Mouse (Mus musculus) midbrain, embryonic 13.5 days (tissue): ENCODE data around the gene Poln. TPM values are rescaled to one million over a fixed set of nuclear protein-coding genes. Genes with fewer than 3 reads are reported as not detected.
A peak's percentile ranks its signal among the peaks of the same experiment; 100 is the strongest.

Experiments used
- ATAC-seq: fragments of 200-750 bp; cut with Nextera tagmentation; 2 replicates; pipeline ENCODE4 v1.8.0; 2017; ENCODE audit warnings: mild to moderate bottlenecking, moderate TSS enrichment, moderate library complexity
- H3K27ac ChIP-seq: fragments of 300-500 bp; sonication (generic); 2 replicates; pipeline ENCODE4 v1.5.1; 2015; ENCODE audit warnings: inconsistent platforms, mild to moderate bottlenecking, moderate library complexity
- H3K27me3 ChIP-seq: fragments of 300-500 bp; sonication (generic); 2 replicates; pipeline ENCODE4 v1.6.1; 2015; ENCODE audit warnings: mild to moderate bottlenecking, inconsistent platforms
- H3K36me3 ChIP-seq: fragments of 300-500 bp; sonication (generic); 2 replicates; pipeline ENCODE4 v1.6.1; 2015; ENCODE audit warnings: mild to moderate bottlenecking, inconsistent platforms
- H3K4me1 ChIP-seq: fragments of 300-500 bp; sonication (generic); replicated peaks from 2 replicates; pipeline ENCODE4 v1.6.1; 2015; ENCODE audit warnings: inconsistent platforms
- H3K4me2 ChIP-seq: fragments of 300-500 bp; sonication (generic); replicated peaks from 2 replicates; pipeline ENCODE4 v1.6.1; 2015; ENCODE audit warnings: moderate library complexity, mild to moderate bottlenecking, inconsistent platforms
- H3K4me3 ChIP-seq: fragments of 300-500 bp; sonication (generic); replicated peaks from 2 replicates; pipeline ENCODE4 v1.5.1; 2015; ENCODE audit warnings: mild to moderate bottlenecking, inconsistent platforms
- H3K9ac ChIP-seq: fragments of 300-500 bp; sonication (generic); replicated peaks from 2 replicates; pipeline ENCODE4 v1.6.1; 2015; ENCODE audit warnings: mild to moderate bottlenecking, inconsistent platforms
- H3K9me3 ChIP-seq: fragments of 300-500 bp; sonication (generic); 2 replicates; pipeline ENCODE4 v1.6.1; 2016; ENCODE audit warnings: mild to moderate bottlenecking, inconsistent platforms
- WGBS: fragments of 180-500 bp; shearing (Covaris S2); methylation state at CpG from one replicate; pipeline ENCODE4 v1.1.7; 2015; 5-methylcytosine and 5-hydroxymethylcytosine counted together
- polyA plus RNA-seq: library from polyadenylated mRNA; unstranded; fragments of >200 nt; fragmentation: Nextera tagmentation; extraction: Ambion mirVana; gene quantifications from 2 replicates; pipeline ENCODE4 v1.2.1, GENCODE M21; 2015

Poln gene
- polyA plus RNA-seq, 1 experiment from 2014 or later, result 0.89 TPM

DNA sequence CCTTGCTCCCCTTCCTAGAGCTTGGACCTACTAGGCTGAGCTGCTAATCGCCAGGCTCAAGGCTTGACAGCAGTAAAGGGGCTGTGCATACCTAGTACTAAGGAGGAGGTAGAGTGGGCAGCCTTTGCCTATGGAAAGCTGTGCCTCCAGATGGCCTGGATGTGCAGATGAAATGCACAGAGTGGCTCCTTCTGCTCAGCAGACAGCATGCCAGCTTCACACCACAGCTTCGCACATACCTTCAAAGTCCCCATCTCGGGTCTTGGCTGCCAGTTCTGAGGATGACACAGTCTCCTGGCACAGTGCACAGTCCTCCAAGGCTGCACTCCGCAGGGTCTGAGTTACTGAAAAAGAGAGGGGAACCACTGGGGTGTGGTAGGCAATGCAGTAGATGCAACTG lies 28.0 kb upstream of the Poln start:
- no peak for ATAC-seq
- H3K4me2 ChIP-seq, result no peak overlapping the region
- no peaks in the 10 kb centered on the region for H3K4me1 ChIP-seq
- no peaks in the 10 kb centered on the region for H3K36me3 ChIP-seq
- H3K27ac ChIP-seq, result no peak overlapping the region
- H3K9ac ChIP-seq, result no peak overlapping the region
- H3K27me3 ChIP-seq, result no peaks in the 10 kb centered on the region
- H3K9me3 ChIP-seq, result no peaks in the 10 kb centered on the region
- no peak overlapping the region for H3K4me3 ChIP-seq
- WGBS, result 85% methylated on average over 4 of the region's 4 CpGs

GRCm38 (mm10) chr5:34196423-34196822 lies 27.2 kb upstream of the Poln start:
- Histone ChIP-seq H3K36me3 (no peaks in the 10 kb centered on the region), H3K4me3 (no peak overlapping the region), H3K9ac (no peak overlapping the region), H3K27me3 (no peaks in the 10 kb centered on the region), H3K9me3 (no peaks in the 10 kb centered on the region), H3K4me1 (no peaks in the 10 kb centered on the region), H3K27ac (no peak overlapping the region), H3K4me2 (no peak overlapping the region)
- 85% methylated on average over 7 of the region's 7 CpGs for WGBS
- ATAC-seq, result no peak

GRCm38 (mm10) chr5:34195786-34196185 lies 26.5 kb upstream of the Poln start:
- H3K9me3 ChIP-seq, result no peaks in the 10 kb centered on the region
- H3K4me3 ChIP-seq, result no peak overlapping the region
- no peak overlapping the region for H3K9ac ChIP-seq
- H3K4me1 ChIP-seq, result no peaks in the 10 kb centered on the region
- ATAC-seq, result no peak
- H3K36me3 ChIP-seq, result no peaks in the 10 kb centered on the region
- H3K4me2 ChIP-seq, result no peak overlapping the region
- no peaks in the 10 kb centered on the region for H3K27me3 ChIP-seq
- 93% methylated on average over 12 of the region's 12 CpGs for WGBS
- H3K27ac ChIP-seq, result no peak overlapping the region

DNA sequence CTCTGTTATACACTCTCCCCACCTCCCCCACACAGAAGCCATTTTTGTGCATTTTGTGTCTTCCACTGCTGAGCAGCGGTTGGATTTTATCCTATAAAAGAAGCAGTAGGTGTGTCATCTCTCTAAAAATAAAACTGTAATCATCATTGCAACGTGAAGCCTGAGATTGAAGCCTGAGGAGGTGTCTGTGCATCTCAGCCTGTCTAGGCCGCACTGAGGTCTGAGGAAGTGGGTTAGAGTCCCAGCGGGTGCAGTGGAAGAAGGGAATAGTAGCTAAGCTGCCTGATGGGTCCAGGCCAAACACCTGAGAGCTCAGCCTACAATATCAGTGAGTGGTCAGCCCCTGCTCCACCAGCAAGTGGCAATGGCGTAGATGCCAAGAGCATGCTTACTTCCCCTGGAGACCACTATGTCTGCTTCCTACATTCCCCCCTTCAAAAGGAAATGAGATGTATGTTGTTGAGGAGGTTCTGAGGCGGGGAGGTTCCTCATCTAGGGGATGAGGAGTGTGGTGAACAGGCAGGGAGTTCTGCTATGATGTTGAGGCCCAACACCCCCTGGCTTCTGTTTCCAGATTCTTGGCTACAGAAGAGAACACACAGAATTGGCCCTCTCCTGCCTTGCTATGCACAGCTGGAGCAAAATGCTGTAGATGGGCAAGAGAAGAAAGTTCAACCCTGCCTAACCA lies 25.9 kb upstream of the Poln start:
- no peak overlapping the region for H3K9ac ChIP-seq
- H3K36me3 ChIP-seq, result no peaks in the 10 kb centered on the region
- WGBS, result 81% methylated on average over 6 of the region's 6 CpGs
- H3K27ac ChIP-seq, result no peak overlapping the region
- no peak overlapping the region for H3K4me2 ChIP-seq
- ATAC-seq, result no peak
- H3K27me3 ChIP-seq, result no peaks in the 10 kb centered on the region
- H3K9me3 ChIP-seq, result no peaks in the 10 kb centered on the region
- H3K4me1 ChIP-seq, result no peaks in the 10 kb centered on the region
- H3K4me3 ChIP-seq, result no peak overlapping the region

GRCm38 (mm10) chr5:34194426-34194825 lies 25.2 kb upstream of the Poln start:
- Histone ChIP-seq H3K4me3 (no peak overlapping the region), H3K36me3 (no peaks in the 10 kb centered on the region), H3K4me1 (no peaks in the 10 kb centered on the region), H3K9ac (no peak overlapping the region), H3K27ac (no peak overlapping the region), H3K4me2 (no peak overlapping the region), H3K9me3 (no peaks in the 10 kb centered on the region), H3K27me3 (peaks cover 5% of the 10 kb centered on the region; the same call in 1 of the 2 replicates)
- WGBS, result 65% methylated on average over 1 of the region's 1 CpGs
- ATAC-seq, result no peak

DNA sequence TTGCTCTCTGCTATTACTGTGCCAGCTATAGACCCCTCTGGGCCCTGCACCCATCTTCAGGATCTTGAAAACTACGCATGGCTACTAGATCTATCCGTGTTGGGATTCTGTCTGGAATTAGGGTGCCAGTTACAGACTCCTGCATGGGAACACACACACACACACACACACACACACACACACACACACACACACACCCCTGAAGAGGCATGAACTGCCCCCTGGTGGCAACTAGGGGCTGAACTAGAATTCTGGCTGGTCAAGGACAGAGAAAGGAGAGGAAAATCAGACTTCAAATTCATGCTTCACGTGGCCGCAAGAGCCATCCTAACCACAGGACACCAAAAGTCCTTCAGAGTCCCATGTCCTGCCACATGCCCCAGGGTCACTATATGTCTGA lies 22.6 kb upstream of the Poln start:
- H3K9me3 ChIP-seq, result no peaks in the 10 kb centered on the region
- H3K4me2 ChIP-seq, result no peak overlapping the region
- no peak overlapping the region for H3K4me3 ChIP-seq
- H3K9ac ChIP-seq, result no peak overlapping the region
- peaks cover 9% of the 10 kb centered on the region for H3K27me3 ChIP-seq
- H3K27ac ChIP-seq, result no peak overlapping the region
- ATAC-seq, result no peak
- WGBS, result 76% methylated on average over 4 of the region's 4 CpGs
- no peaks in the 10 kb centered on the region for H3K36me3 ChIP-seq
- H3K4me1 ChIP-seq, result peaks cover 11% of the 10 kb centered on the region

GRCm38 (mm10) chr5:34191021-34191420 lies 21.8 kb upstream of the Poln start:
- H3K4me2 ChIP-seq, result no peak overlapping the region
- no peak overlapping the region for H3K9ac ChIP-seq
- no peaks in the 10 kb centered on the region for H3K36me3 ChIP-seq
- no peak overlapping the region for H3K27ac ChIP-seq
- H3K4me3 ChIP-seq, result no peak overlapping the region
- no peaks in the 10 kb centered on the region for H3K9me3 ChIP-seq
- H3K4me1 ChIP-seq, result peaks cover 19% of the 10 kb centered on the region
- 47% methylated on average over 4 of the region's 4 CpGs for WGBS
- ATAC-seq, result no peak
- peaks cover 9% of the 10 kb centered on the region for H3K27me3 ChIP-seq

DNA sequence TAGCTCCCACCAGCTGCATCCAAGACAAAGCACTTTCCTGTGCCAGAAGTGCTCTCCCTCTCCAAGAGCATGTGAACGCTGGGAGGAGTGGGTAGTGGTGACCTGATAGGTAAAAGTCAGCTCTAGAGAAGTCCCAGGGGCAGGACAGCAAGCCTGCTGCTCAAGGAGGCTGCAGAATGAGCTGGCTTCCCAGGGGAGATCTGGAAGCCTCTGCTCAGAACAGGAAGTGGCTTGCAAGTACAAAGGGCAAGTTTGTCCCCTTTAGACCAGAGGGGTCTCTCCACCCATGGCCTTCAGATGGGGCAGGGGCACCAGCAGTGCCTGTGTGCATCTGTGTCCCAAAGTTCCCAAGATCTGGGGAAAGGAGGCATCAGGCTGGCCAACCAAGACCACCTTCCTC lies 20.3 kb upstream of the Poln start:
- 41% methylated on average over 1 of the region's 1 CpGs for WGBS
- Histone ChIP-seq H3K36me3 (0 out of 2 replicates have a peak, but pooled peaks cover 1% of the 10 kb centered on the region), H3K9me3 (no peaks in the 10 kb centered on the region), H3K9ac (0 out of 2 replicates have a peak overlapping the region, but pooled peaks have one; percentile 16), H3K4me1 (peaks cover 34% of the 10 kb centered on the region), H3K4me2 (no peak overlapping the region), H3K27me3 (peaks cover 9% of the 10 kb centered on the region), H3K27ac (no peak overlapping the region), H3K4me3 (no peak overlapping the region)
- ATAC-seq, result no peak

GRCm38 (mm10) chr5:34188856-34189255 lies 19.6 kb upstream of the Poln start:
- peak overlapping the region; percentile 94 for H3K4me3 ChIP-seq
- peaks cover 6% of the 10 kb centered on the region for H3K36me3 ChIP-seq
- peak overlapping the region; percentile 60; the same call in 1 of the 2 replicates for H3K9ac ChIP-seq
- H3K9me3 ChIP-seq, result no peaks in the 10 kb centered on the region
- no peak overlapping the region for H3K27ac ChIP-seq
- peaks cover 40% of the 10 kb centered on the region for H3K4me1 ChIP-seq
- peaks cover 9% of the 10 kb centered on the region for H3K27me3 ChIP-seq
- 86% methylated on average over 2 of the region's 2 CpGs for WGBS
- ATAC-seq, result no peak
- peak overlapping the region; percentile 80 for H3K4me2 ChIP-seq

- H3K9ac ChIP-seq, result peak within 1 kb of the TSS; percentile 79
- H3K4me2 ChIP-seq, result peak within 1 kb of the TSS; percentile 80
- WGBS, result under 1% methylated on average over 60 of the region's 60 CpGs
- ATAC-seq, result peak; percentile 99
- H3K27me3 ChIP-seq, result peaks cover 9% of the 10 kb centered on the region
- peaks cover 17% of the 10 kb centered on the region for H3K36me3 ChIP-seq
- peak within 1 kb of the TSS; percentile 94 for H3K4me3 ChIP-seq
- H3K27ac ChIP-seq, result peak within 1 kb of the TSS; percentile 91
- H3K4me1 ChIP-seq, result peaks cover 50% of the 10 kb centered on the region
- H3K9me3 ChIP-seq, result no peaks in the 10 kb centered on the region
Measured at GRCm38 (mm10) chr5:34187601-34188316, 18.5 kb upstream of the Poln start, which contains the start of gene Mxd4. TSS of gene Mxd4 (minus strand) at chr5:34187720.

GRCm38 (mm10) chr5:34186961-34187391 lies 17.7 kb upstream of the Poln start:
- Histone ChIP-seq H3K9me3 (no peaks in the 10 kb centered on the region), H3K27me3 (peaks cover 9% of the 10 kb centered on the region), H3K4me2 (peak overlapping the region; percentile 80), H3K36me3 (peaks cover 23% of the 10 kb centered on the region), H3K4me3 (peak overlapping the region; percentile 94), H3K4me1 (peaks cover 50% of the 10 kb centered on the region), H3K9ac (peak overlapping the region; percentile 79), H3K27ac (peak overlapping the region; percentile 91)
- under 1% methylated on average over 42 of the region's 46 CpGs for WGBS
- ATAC-seq, result peak; percentile 7; the same call in 1 of the 2 replicates

DNA sequence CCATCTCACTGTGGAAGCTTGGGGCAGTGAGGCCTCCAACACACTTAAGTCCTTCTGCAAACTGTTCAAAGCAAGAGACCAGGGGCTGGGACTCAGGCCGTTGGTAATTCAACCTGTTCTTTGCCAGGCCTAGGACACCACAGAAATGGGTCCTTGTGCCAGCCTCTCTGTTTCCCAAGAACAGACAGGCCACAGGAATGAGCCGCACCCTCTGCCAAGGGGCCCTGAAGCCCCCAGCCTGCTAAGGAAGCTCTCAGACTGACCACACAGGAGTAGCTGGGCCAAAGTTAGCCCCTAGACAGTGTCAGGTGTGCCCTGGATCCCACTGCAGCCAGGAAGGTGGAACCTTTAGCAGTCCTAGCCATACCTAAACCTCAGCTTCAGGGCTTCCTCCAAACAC lies 17.1 kb upstream of the Poln start:
- Histone ChIP-seq H3K4me3 (peak overlapping the region; percentile 94), H3K9ac (peak overlapping the region; percentile 79), H3K4me2 (peak overlapping the region; percentile 80), H3K27ac (no peak overlapping the region), H3K36me3 (peaks cover 28% of the 10 kb centered on the region), H3K4me1 (peaks cover 50% of the 10 kb centered on the region), H3K27me3 (peaks cover 9% of the 10 kb centered on the region), H3K9me3 (no peaks in the 10 kb centered on the region)
- ATAC-seq, result no peak
- 72% methylated on average over 2 of the region's 2 CpGs for WGBS
